Mouse (Mus musculus): Measurements from ENCODE around the gene Ppp1r12b.

DNA sequence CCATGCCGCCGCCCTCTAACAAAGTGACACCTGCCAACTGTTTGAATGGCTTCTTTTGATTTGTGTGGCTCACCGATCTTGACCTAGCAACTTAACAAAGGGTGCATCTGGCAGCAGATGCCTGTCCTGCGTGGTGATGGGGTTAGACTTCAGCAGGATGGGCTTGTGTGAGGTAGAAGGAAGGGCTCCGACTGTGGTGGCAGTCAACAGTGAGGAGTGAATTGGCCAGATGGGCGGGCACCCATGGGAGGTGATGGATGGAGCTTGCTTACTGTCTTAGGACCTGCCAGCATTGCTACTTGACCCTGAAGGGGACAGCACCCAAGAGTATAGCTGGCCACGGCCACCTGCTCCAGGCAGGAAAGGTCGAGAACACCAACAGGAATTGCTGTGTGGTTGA is 241.6 kb downstream of the Ppp1r12b start:
- TF ChIP-seq POLR2A (IDR thresholded peaks at IDR 0.05; ENCODE audit: borderline replicate concordance, insufficient read depth, low read length) (no peak), CTCF (IDR thresholded peaks at IDR 0.05; ENCODE audit: borderline replicate concordance, insufficient read depth, low read depth, low read length) (no peak)
